Mouse (Mus musculus) thymus, postnatal 4 days (tissue): ENCODE measurements around the gene Triap1.
"Not testable (repeated sequence)": the region's sequence is repeated elsewhere in the genome, so short reads cannot be mapped to it uniquely, and the experiment has no call there.

ENCODE experiments used
- DNase-seq: peaks from one replicate; pipeline ENCODE4 v3.0.0; 2021

Triap1 gene

GRCm38 (mm10) chr5:115340577-115341313 is at the start of gene Triap1, which contains the start of gene Gatc:
Triap1 (plus strand) TSS chr5:115341225.
Gatc (minus strand) TSS chr5:115341178.
- peak; percentile 93 for DNase-seq

- peak; percentile 32 for DNase-seq
Measured at GRCm38 (mm10) chr5:115294173-115294572, 46.9 kb upstream of the Triap1 start.

- no peak for DNase-seq
Measured at GRCm38 (mm10) chr5:115296347-115296746, 44.7 kb upstream of the Triap1 start.

GRCm38 (mm10) chr5:115300035-115300744 is 40.8 kb upstream of the Triap1 start:
- DNase-seq, result no peak

GRCm38 (mm10) chr5:115300792-115301614 is 40.0 kb upstream of the Triap1 start, which contains the start of gene Dynll1:
Dynll1 (minus strand) TSS chr5:115300999.
- peak; percentile 99 for DNase-seq

- DNase-seq, result no peak
Measured at GRCm38 (mm10) chr5:115301615-115302014, 39.4 kb upstream of the Triap1 start.

GRCm38 (mm10) chr5:115302190-115302589 is 38.8 kb upstream of the Triap1 start:
- not testable (repeated sequence) for DNase-seq

- DNase-seq, result no peak
Measured at GRCm38 (mm10) chr5:115312354-115312753, 28.7 kb upstream of the Triap1 start.

- no peak for DNase-seq
Measured at GRCm38 (mm10) chr5:115312816-115313667, 28.0 kb upstream of the Triap1 start.

GRCm38 (mm10) chr5:115313668-115313943 is 27.4 kb upstream of the Triap1 start:
- DNase-seq, result no peak

GRCm38 (mm10) chr5:115316968-115317644 is 23.9 kb upstream of the Triap1 start:
- DNase-seq, result peak; percentile 32

GRCm38 (mm10) chr5:115317645-115318328 is 23.2 kb upstream of the Triap1 start:
- DNase-seq, result peak; percentile 63

GRCm38 (mm10) chr5:115319004-115319940 is 21.8 kb upstream of the Triap1 start:
- DNase-seq, result peak; percentile 59

- peak; percentile 23 for DNase-seq
Measured at GRCm38 (mm10) chr5:115326256-115326831, 14.7 kb upstream of the Triap1 start.

GRCm38 (mm10) chr5:115326875-115327609 is 14.0 kb upstream of the Triap1 start, which contains the start of gene Srsf9:
Srsf9 (plus strand) TSS chr5:115327177.
- peak; percentile 98 for DNase-seq

- peak; percentile 70 for DNase-seq
Measured at GRCm38 (mm10) chr5:115327610-115328548, 13.1 kb upstream of the Triap1 start.

- DNase-seq, result no peak
Measured at GRCm38 (mm10) chr5:115330955-115331354, 10.1 kb upstream of the Triap1 start.

GRCm38 (mm10) chr5:115333626-115334025 is 7.4 kb upstream of the Triap1 start:
- no peak for DNase-seq
